Mouse (Mus musculus) T-helper 2 cell (primary cell): Measurements from ENCODE around the gene Gm20388.

ENCODE experiments used
- in situ Hi-C: fragments of 300-600 bp; cut with MboI, MseI; formaldehyde crosslinking; loops from one replicate; pipeline ENCODE4 v1.15.1; 2025; ENCODE audit warnings: high pct_unique_total_duplicates

Gene Gm20388

GRCm38 (mm10) chr8:121694453-121694852 is 1783.8 kb downstream of the Gm20388 start:
- in situ Hi-C loops: no loop called here

- in situ Hi-C loops: no loop called here
Observed at GRCm38 (mm10) chr8:121695585-121696184, 1785.0 kb downstream of the Gm20388 start.

- in situ Hi-C loops: no loop called here
Observed at GRCm38 (mm10) chr8:121697735-121698614, 1787.3 kb downstream of the Gm20388 start.

GRCm38 (mm10) chr8:121698615-121699101 is 1788.0 kb downstream of the Gm20388 start:
- in situ Hi-C loops: no loop called here

- in situ Hi-C loops: no loop called here
Observed at GRCm38 (mm10) chr8:121699936-121700335, 1789.3 kb downstream of the Gm20388 start.

- in situ Hi-C loops: no loop called here
Observed at GRCm38 (mm10) chr8:121705174-121705573, 1794.5 kb downstream of the Gm20388 start.

- in situ Hi-C loops: no loop called here
Observed at GRCm38 (mm10) chr8:121706956-121707355, 1796.3 kb downstream of the Gm20388 start.

- in situ Hi-C loops: no loop called here
Observed at GRCm38 (mm10) chr8:121708406-121708805, 1797.8 kb downstream of the Gm20388 start.

GRCm38 (mm10) chr8:121717502-121717901 is 1806.9 kb downstream of the Gm20388 start:
- in situ Hi-C loops: no loop called here

- in situ Hi-C loops: no loop called here
Observed at GRCm38 (mm10) chr8:121717982-121718425, 1807.4 kb downstream of the Gm20388 start.

GRCm38 (mm10) chr8:121718925-121719324 is 1808.3 kb downstream of the Gm20388 start:
- in situ Hi-C loops: no loop called here

- in situ Hi-C loops: no loop called here
Observed at GRCm38 (mm10) chr8:121721072-121721471, 1810.4 kb downstream of the Gm20388 start.

GRCm38 (mm10) chr8:121723846-121724245 is 1813.2 kb downstream of the Gm20388 start:
- in situ Hi-C loops: no loop called here

- in situ Hi-C loops: no loop called here
Observed at GRCm38 (mm10) chr8:121727164-121727563, 1816.5 kb downstream of the Gm20388 start.

GRCm38 (mm10) chr8:121729323-121729722 is 1818.7 kb downstream of the Gm20388 start, which contains the start of gene Jph3:
TSS of gene Jph3 (plus strand) at chr8:121729623.
- in situ Hi-C loops: no loop called here

GRCm38 (mm10) chr8:121729754-121730153 is 1819.1 kb downstream of the Gm20388 start:
- in situ Hi-C loops: no loop called here

- in situ Hi-C loops: no loop called here
Observed at GRCm38 (mm10) chr8:121730170-121730569, 1819.5 kb downstream of the Gm20388 start.

GRCm38 (mm10) chr8:121730646-121731045 is 1820.0 kb downstream of the Gm20388 start:
- in situ Hi-C loops: no loop called here

- in situ Hi-C loops: no loop called here
Observed at GRCm38 (mm10) chr8:121731060-121731459, 1820.4 kb downstream of the Gm20388 start.

GRCm38 (mm10) chr8:121731471-121732333 is 1821.1 kb downstream of the Gm20388 start:
- in situ Hi-C loops: no loop called here

GRCm38 (mm10) chr8:121732334-121732665 is 1821.7 kb downstream of the Gm20388 start:
- in situ Hi-C loops: no loop called here

GRCm38 (mm10) chr8:121734262-121734661 is 1823.6 kb downstream of the Gm20388 start:
- in situ Hi-C loops: no loop called here
